Comparison of ENCODE assay signal across 25 mouse cellular contexts in the genomic region with DNA sequence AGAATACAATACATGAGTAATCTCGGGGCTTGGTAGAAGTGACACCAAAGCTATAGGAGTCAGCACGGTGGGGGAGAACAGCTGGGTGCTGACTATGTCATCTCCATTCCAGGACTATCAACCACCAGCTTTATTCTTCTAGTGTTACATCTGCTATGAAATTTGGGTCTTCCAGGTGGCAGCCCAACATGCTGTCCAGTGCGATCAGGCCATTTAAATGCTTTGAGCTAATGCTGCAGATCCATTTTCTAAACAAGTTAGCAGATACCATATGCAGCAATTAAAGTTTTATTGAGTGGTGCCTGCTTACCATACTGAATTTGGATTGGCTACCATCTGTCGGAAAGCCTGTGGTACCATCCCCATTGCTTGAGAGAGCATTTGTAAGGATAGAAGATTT.
DNase-seq lines count a peak whose midpoint lies in the region; ATAC-seq and TF ChIP-seq lines count a peak whose summit lies in the region.
"Had no signal": no experiment of that assay in that cellular context is flagged by ENCODE, and none has a peak within 500 bp of the region (broad histone marks: within the 10 kb centered on the region; RNA-seq: fewer than 3 reads in every experiment).

No protein-coding gene starts in this region.

- H3K4me1 ChIP-seq in hindbrain, postnatal 0 days (ENCODE audit: insufficient read depth, low read length), result 0 out of 2 replicates have a peak, but pooled peaks cover 3% of the 10 kb centered on the region
- H3K4me1 ChIP-seq in hindbrain, embryonic 14.5 days (replicated peaks; ENCODE audit: control insufficient read depth, insufficient read depth, low read length), result peaks cover 11% of the 10 kb centered on the region
- H3K4me1 ChIP-seq: limb, embryonic 10.5 days; liver, embryonic 15.5 days had no signal

- no peak overlapping the region for H3K27ac ChIP-seq in hindbrain, postnatal 0 days
- no peak overlapping the region for H3K27ac ChIP-seq in hindbrain, embryonic 14.5 days
- H3K27ac ChIP-seq: kidney, embryonic 15.5 days; left cerebral cortex, adult 2 months; limb, embryonic 10.5 days; liver, embryonic 15.5 days; lung, embryonic 15.5 days had no signal

- H3K4me2 ChIP-seq in hindbrain, postnatal 0 days (ENCODE audit: low read depth, low read length), result no peak overlapping the region
- H3K4me2 ChIP-seq in hindbrain, embryonic 14.5 days (replicated peaks), result no peak overlapping the region
- H3K4me2 ChIP-seq: heart, embryonic 12.5 days; kidney, embryonic 15.5 days; liver, embryonic 15.5 days; lung, embryonic 15.5 days had no signal

- no peaks in the 10 kb centered on the region for H3K36me3 ChIP-seq in hindbrain, postnatal 0 days (ENCODE audit: insufficient read depth, low read length)
- H3K36me3 ChIP-seq in hindbrain, embryonic 14.5 days (replicated peaks; ENCODE audit: control insufficient read depth, insufficient read depth), result no peaks in the 10 kb centered on the region
- H3K36me3 ChIP-seq: heart, embryonic 12.5 days; kidney, embryonic 15.5 days; limb, embryonic 10.5 days; liver, embryonic 15.5 days; lung, embryonic 15.5 days had no signal

- ATAC-seq in hindbrain, postnatal 0 days, result no peak
- ATAC-seq in hindbrain, embryonic 14.5 days (ENCODE audit: low FRiP score), result no peak
- ATAC-seq: activated CD4-positive, CD25-positive, alpha-beta regulatory T cell, adult 4 months; intestine, postnatal 0 days had no signal

- WGBS in hindbrain, postnatal 0 days, result 62% methylated on average over 4 of the region's 4 CpGs
- 66% methylated on average over 4 of the region's 4 CpGs for WGBS in hindbrain, embryonic 14.5 days

- H3K4me3 ChIP-seq in hindbrain, postnatal 0 days (ENCODE audit: low read length), result no peak overlapping the region
- H3K4me3 ChIP-seq in hindbrain, embryonic 14.5 days (replicated peaks; ENCODE audit: low read length), result no peak overlapping the region
- H3K4me3 ChIP-seq: heart, embryonic 12.5 days; kidney, embryonic 15.5 days; left cerebral cortex, adult 2 months; limb, embryonic 10.5 days; liver, embryonic 15.5 days; lung, embryonic 15.5 days had no signal

- no peak for TF ChIP-seq CTCF in hindbrain, postnatal 0 days (IDR thresholded peaks at IDR 0.05; ENCODE audit: low read depth)

- H3K9me3 ChIP-seq in hindbrain, postnatal 0 days (ENCODE audit: low read length), result no peaks in the 10 kb centered on the region
- no peaks in the 10 kb centered on the region for H3K9me3 ChIP-seq in hindbrain, embryonic 14.5 days (ENCODE audit: control insufficient read depth, low read length)
- H3K9me3 ChIP-seq: heart, embryonic 12.5 days; kidney, embryonic 15.5 days; limb, embryonic 10.5 days; liver, embryonic 15.5 days; lung, embryonic 15.5 days had no signal

- DNase-seq in cerebellum, postnatal 10 days, result peak; percentile 15 to 33
- DNase-seq in cerebellum, adult 9-11 months, result no peak
- peak; percentile 19 for DNase-seq in hindbrain, postnatal 0 days (ENCODE audit: low spot score)
- DNase-seq in hindbrain, embryonic 14.5 days (ENCODE audit: low spot score), result no peak
- peak; percentile 16 for DNase-seq in brain, adult 2 months (ENCODE audit: low read depth, low spot score)
- DNase-seq in layer of hippocampus, adult 9-11 months, result peak; percentile 34
- no peak for DNase-seq in thymus, postnatal 25 days
- DNase-seq in kidney, adult 11 months, result no peak
- DNase-seq: adrenal gland, adult 8-10 months; cerebellum, adult 9-10 months; gastrocnemius, postnatal 25 days; heart, adult 18-20 months; kidney, postnatal 36 days; liver; lung, postnatal 4 days; thymus, adult 18-20 months; thymus, postnatal 4 days had no signal

- no peak overlapping the region for H3K9ac ChIP-seq in hindbrain, postnatal 0 days (replicated peaks; ENCODE audit: low read length)
- no peak overlapping the region for H3K9ac ChIP-seq in hindbrain, embryonic 14.5 days
- H3K9ac ChIP-seq: heart, embryonic 12.5 days; kidney, embryonic 15.5 days; liver, embryonic 15.5 days; lung, embryonic 15.5 days had no signal

- H3K27me3 ChIP-seq in hindbrain, postnatal 0 days (ENCODE audit: insufficient read depth, low read length), result no peaks in the 10 kb centered on the region
- no peaks in the 10 kb centered on the region for H3K27me3 ChIP-seq in hindbrain, embryonic 14.5 days (ENCODE audit: control insufficient read depth, insufficient read depth, low read length)
- H3K27me3 ChIP-seq: heart, embryonic 12.5 days; kidney, embryonic 15.5 days; liver, embryonic 15.5 days; lung, embryonic 15.5 days had no signal

Comparison
In these comparisons a context has a peak if more than half of its experiments do, and no peak if none do; other contexts are left out.
1. DNase-seq: peak in cerebellum, postnatal 10 days (2 of 2), hindbrain, postnatal 0 days (single experiment), brain, adult 2 months (single experiment) and layer of hippocampus, adult 9-11 months (single experiment); none in cerebellum, adult 9-11 months (single experiment), hindbrain, embryonic 14.5 days (single experiment), thymus, postnatal 25 days (single experiment) and kidney, adult 11 months (single experiment).